In the genomic region with DNA sequence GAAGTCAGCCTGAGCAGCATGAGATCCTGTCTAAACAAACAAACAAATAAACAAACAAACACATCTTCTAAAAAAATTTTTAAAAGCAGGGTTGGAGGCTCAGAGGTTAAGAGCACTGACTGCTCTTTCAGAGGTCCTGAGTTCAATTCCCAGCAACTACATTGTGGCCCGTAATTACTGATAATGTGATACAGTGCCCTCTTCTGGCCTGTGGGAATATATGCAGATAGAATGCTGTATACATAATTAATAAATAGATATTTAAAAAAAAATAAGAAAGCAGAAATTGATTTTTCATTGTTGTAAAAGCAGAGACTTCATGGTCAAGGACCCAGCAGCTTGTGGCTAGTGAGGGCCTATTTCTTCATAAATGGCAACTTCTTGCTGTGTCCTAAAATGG, we compare ENCODE assay signal across 16 mouse cellular contexts. TPM values are rescaled to one million over a fixed set of nuclear protein-coding genes. Genes with fewer than 3 reads are reported as not detected.
A peak's percentile ranks its signal among the peaks of the same experiment; 100 is the strongest.
DNase-seq lines count a peak whose midpoint lies in the region; TF ChIP-seq lines count a peak whose summit lies in the region.
"Had no signal": no experiment of that assay in that cellular context is flagged by ENCODE, and none has a peak within 500 bp of the region (broad histone marks: within the 10 kb centered on the region; RNA-seq: fewer than 3 reads in every experiment).

No protein-coding gene starts in this region.

- intact Hi-C loops in heart, adult 2 months (cut with DNase I), result no loop called here

- no peak for DNase-seq in heart, adult 2 months
- no peak for DNase-seq in heart, adult 9 months (ENCODE audit: low spot score in 2 of 2)
- DNase-seq in layer of hippocampus, adult 2 months (ENCODE audit: low spot score in 2 of 2), result no peak
- no peak for DNase-seq in layer of hippocampus, adult 8-10 months (ENCODE audit: low spot score in 2 of 2)
- DNase-seq in A20 (ENCODE audit: low read depth, low spot score) (peak; percentile 17), MEL (ENCODE audit: low read depth, low spot score) (peak; percentile 32)
- DNase-seq in lung, adult 18-20 months, result no peak
- DNase-seq: adrenal gland, postnatal 10 days; cerebellum, adult 11-12 months; cerebellum, adult 9-10 months; cerebellum, postnatal 25 days; gastrocnemius, postnatal 36 days had no signal

- no peaks in the 10 kb centered on the region for H3K79me2 ChIP-seq in heart, adult 2 months (replicated peaks; ENCODE audit: control insufficient read depth, insufficient read depth, low read length)
- no peaks in the 10 kb centered on the region for H3K79me2 ChIP-seq in MEL (ENCODE audit: control insufficient read depth, insufficient read depth, low read length, poor library complexity)

- no peak overlapping the region for H3K27ac ChIP-seq in heart, adult 2 months
- H3K27ac ChIP-seq in layer of hippocampus, adult 2 months, result no peak overlapping the region
- H3K27ac ChIP-seq in MEL (ENCODE audit: control insufficient read depth, low read depth, low read length), result no peak overlapping the region
- H3K27ac ChIP-seq: embryonic facial prominence, embryonic 12.5 days had no signal

- TF ChIP-seq RAD21 in MEL (IDR thresholded peaks at IDR 0.05; ENCODE audit: low read depth, low read length), result peak; percentile 42

- H3K4me1 ChIP-seq in heart, adult 2 months (ENCODE audit: control insufficient read depth, insufficient read depth, low read length), result no peaks in the 10 kb centered on the region
- H3K4me1 ChIP-seq in MEL (ENCODE audit: control insufficient read depth in 1 of 2, insufficient read depth in 2 of 2, low read length in 2 of 2), result no peaks in the 10 kb centered on the region
- H3K4me1 ChIP-seq: embryonic facial prominence, embryonic 12.5 days; heart, embryonic 12.5 days had no signal

- H3K4me3 ChIP-seq in heart, adult 2 months, result no peak overlapping the region
- no peak overlapping the region for H3K4me3 ChIP-seq in layer of hippocampus, adult 2 months
- H3K4me3 ChIP-seq in MEL (ENCODE audit: control insufficient read depth in 1 of 2, insufficient read depth in 1 of 2, low read depth in 2 of 2, low read length in 2 of 2), result no peak overlapping the region
- H3K4me3 ChIP-seq: embryonic facial prominence, embryonic 12.5 days; heart, embryonic 12.5 days; hindbrain, embryonic 15.5 days had no signal

- no peaks in the 10 kb centered on the region for H3K36me3 ChIP-seq in heart, adult 2 months (ENCODE audit: control insufficient read depth, insufficient read depth, low read length)
- no peaks in the 10 kb centered on the region for H3K36me3 ChIP-seq in MEL (ENCODE audit: control insufficient read depth in 1 of 2, insufficient read depth in 2 of 2, low read length in 2 of 2)
- H3K36me3 ChIP-seq: embryonic facial prominence, embryonic 12.5 days; G1E; heart, embryonic 12.5 days; hindbrain, embryonic 15.5 days had no signal

- TF ChIP-seq CTCF in heart, adult 2 months (IDR thresholded peaks at IDR 0.05), result peak; percentile 44
- TF ChIP-seq CTCF in layer of hippocampus, adult 2 months (conservative IDR thresholded peaks at IDR 0.05), result peak; percentile 52
- TF ChIP-seq CTCF in MEL (IDR thresholded peaks at IDR 0.05 in 2 of 3, conservative IDR thresholded peaks at IDR 0.05 in 1 of 3; ENCODE audit: control insufficient read depth in 1 of 3, insufficient read depth in 1 of 3, low read depth in 2 of 3, low read length in 3 of 3, poor library complexity in 1 of 3, severe bottlenecking in 1 of 3), result peak; percentile 30 to 51 (median 49)

- H3K27me3 ChIP-seq in heart, adult 2 months (ENCODE audit: control insufficient read depth, insufficient read depth, low read length), result peaks cover 2% of the 10 kb centered on the region; the same call in 1 of the 2 replicates
- peaks cover 0 to 7% of the 10 kb centered on the region in 2 experiments; a peak in 2 of 4 replicates for H3K27me3 ChIP-seq in MEL (ENCODE audit: control insufficient read depth in 1 of 2, insufficient read depth in 2 of 2, low read length in 2 of 2)

- no peak overlapping the region for H3K9ac ChIP-seq in heart, adult 2 months (ENCODE audit: low read depth, low read length)
- no peak overlapping the region for H3K9ac ChIP-seq in MEL (ENCODE audit: control insufficient read depth, low read depth, low read length, poor library complexity, severe bottlenecking)
- H3K9ac ChIP-seq: embryonic facial prominence, embryonic 12.5 days; heart, embryonic 12.5 days; hindbrain, embryonic 15.5 days had no signal

- WGBS in heart, adult 2 months, result 82% methylated on average over 1 of the region's 1 CpGs

- H3K9me3 ChIP-seq in MEL (replicated peaks; ENCODE audit: insufficient read depth, low read length), result no peaks in the 10 kb centered on the region
- H3K9me3 ChIP-seq: embryonic facial prominence, embryonic 12.5 days; G1E; heart, embryonic 12.5 days; hindbrain, embryonic 15.5 days had no signal

- no peak for TF ChIP-seq EP300 in heart, adult 2 months (IDR thresholded peaks at IDR 0.05; ENCODE audit: insufficient read depth, low read depth, low read length)
- TF ChIP-seq EP300 in MEL (IDR thresholded peaks at IDR 0.05; ENCODE audit: low read depth in 1 of 2, low read length in 2 of 2), result no peak

- no peak for TF ChIP-seq POLR2A in heart, adult 2 months (IDR thresholded peaks at IDR 0.05; ENCODE audit: insufficient read depth, low read depth, low read length)
- no peak for TF ChIP-seq POLR2A in MEL (IDR thresholded peaks at IDR 0.05; ENCODE audit: control insufficient read depth in 1 of 2, insufficient read depth in 1 of 2, low read depth in 1 of 2, low read length in 2 of 2, poor library complexity in 1 of 2)

TF ChIP-seq in MEL, 35 proteins besides CTCF, POLR2A, EP300 and RAD21:
- TF ChIP-seq GATA1 (IDR thresholded peaks at IDR 0.05; ENCODE audit: low read depth, low read length) (0 out of 2 replicates have a peak, but pooled peaks have one; percentile 16), ZC3H11A (IDR thresholded peaks at IDR 0.05; ENCODE audit: low read depth, low read length) (peak; percentile 11; the same call in 1 of the 2 replicates), TCF12 (IDR thresholded peaks at IDR 0.05; ENCODE audit: low read depth, low read length) (no peak), MYB (IDR thresholded peaks at IDR 0.05; ENCODE audit: low read depth, low read length) (no peak), KAT2A (conservative IDR thresholded peaks at IDR 0.05; ENCODE audit: low read depth, low read length) (no peak), SMC3 (IDR thresholded peaks at IDR 0.05; ENCODE audit: low read depth, low read length) (peak; percentile 58)

RNA-seq across cellular contexts. Expression of a gene that starts 55.2 kb away (rescaled TPM):
- total RNA-seq in heart, adult 2 months (2021), result 10 to 100 TPM; 18.4 to 23.0 TPM
- 14.3 and 16.6 TPM in 2 replicates for polyA plus RNA-seq in heart, adult 2 months (2012; rRNA removed)
- 10 to 100 TPM; 35.6 to 43.9 TPM for total RNA-seq in layer of hippocampus, adult 2 months (2021)
- total RNA-seq in layer of hippocampus, adult 8-10 months (2022), result 10 to 100 TPM; 37.3 to 50.4 (median 42.3) TPM
- total RNA-seq in MEL (2012; rRNA removed), result 35.4 and 36.7 TPM in 2 replicates
- 100 to 1,000 TPM in 1 of 2 experiments, 10 to 100 TPM in 1; 30.2 to 109 TPM for polyA plus RNA-seq in MEL (2012; ENCODE audit: insufficient read depth in 1 of 2, insufficient read length in 2 of 2, low read depth in 1 of 2, low replicate concordance in 2 of 2, missing spikeins in 1 of 2)

Comparison
In these comparisons a context has a peak if more than half of its experiments do, and no peak if none do; other contexts are left out.
1. DNase-seq: peak in A20 (single experiment) and MEL (single experiment); none in heart, adult 2 months (0 of 2), heart, adult 9 months (0 of 2), layer of hippocampus, adult 2 months (0 of 2), layer of hippocampus, adult 8-10 months (0 of 2) and lung, adult 18-20 months (0 of 2).
2. Peak in every context shown above with its lines, with median percentiles within 50 percentile points of each other: CTCF ChIP-seq.